Mouse (Mus musculus) neutrophil, adult 65 days (primary cell): ENCODE measurements around the gene Thoc2. TPM values are rescaled to one million over a fixed set of nuclear protein-coding genes. Genes with fewer than 3 reads are reported as not detected.

Experiments
- total RNA-seq: library from RNA; stranded (reverse); gene quantifications from 2 replicates; pipeline ENCODE4 v1.2.4, GENCODE M21; 2023

The Thoc2 gene
- total RNA-seq: 48.8 and 62.0 TPM in 2 replicates

GRCm38 (mm10) chrX:41920574-41920973 is at the start of gene Thoc2:
Gene Thoc2 (minus strand): TSS chrX:41920674.

Other genes starting within 250 kb of the Thoc2 start
- gene Xiap, start 139.0 kb upstream of the Thoc2 start, total RNA-seq: 42.1 and 56.8 TPM in 2 replicates
- gene Stag2, start 228.6 kb upstream of the Thoc2 start, total RNA-seq: 143 and 149 TPM in 2 replicates